Mouse (Mus musculus) CH12.LX (cell line): ENCODE measurements around the gene Bsg. TPM values are rescaled to one million over a fixed set of nuclear protein-coding genes. Genes with fewer than 3 reads are reported as not detected.
A peak's percentile ranks its signal among the peaks of the same experiment; 100 is the strongest.

Experiments used
- DNase-seq: peaks from one replicate; pipeline ENCODE4 v3.0.0-alpha.2; 2013; ENCODE audit errors: extremely low read depth
- H3K27ac ChIP-seq: 2 replicates; pipeline ENCODE4 v1.5.1; 2012; ENCODE audit warnings: low read depth, mild to moderate bottlenecking, control low read depth, moderate library complexity; ENCODE audit not compliant: insufficient read depth
- H3K27me3 ChIP-seq: replicated peaks from 2 replicates; pipeline ENCODE3; 2012; ENCODE audit warnings: inconsistent platforms
- H3K36me3 ChIP-seq, 2 experiments: replicated peaks in 1 of 2; 2 replicates each; pipeline versions ENCODE3 to v1.6.1; 2012; ENCODE audit warnings: inconsistent platforms in 1 of 2, low read length in 1 of 2, mild to moderate bottlenecking in 1 of 2, mixed read lengths in 1 of 2, moderate library complexity in 1 of 2; ENCODE audit not compliant: control insufficient read depth in 1 of 2, insufficient read depth in 1 of 2
- H3K4me1 ChIP-seq, 2 experiments: 2 replicates each; pipeline ENCODE4 v1.6.1; 2012; ENCODE audit warnings: inconsistent platforms in 1 of 2, moderate library complexity in 1 of 2; ENCODE audit not compliant: insufficient read depth in 2 of 2, control insufficient read depth in 1 of 2
- H3K4me2 ChIP-seq: 2 replicates; pipeline ENCODE4 v1.6.1; 2012; ENCODE audit warnings: low read depth, mild to moderate bottlenecking, control low read depth; ENCODE audit not compliant: poor library complexity, insufficient read depth, severe bottlenecking
- H3K4me3 ChIP-seq, 3 experiments: fragments of 150-350 bp in 1 of 3; sonication (generic) in 1 of 3; replicated peaks in 1 of 3; 2 replicates each; pipeline versions ENCODE3 to v1.5.1; 2011 to 2012; ENCODE audit warnings: low read depth in 2 of 3, low read length in 2 of 3, mild to moderate bottlenecking in 2 of 3, moderate library complexity in 2 of 3, control low read depth in 1 of 3, improper control_type of control experiment in 1 of 3, inconsistent platforms in 1 of 3, mixed read lengths in 1 of 3; ENCODE audit not compliant: poor library complexity in 1 of 3
- H3K79me2 ChIP-seq: replicated peaks from 2 replicates; pipeline ENCODE4 v1.6.1; 2012; ENCODE audit warnings: mild to moderate bottlenecking, moderate library complexity; ENCODE audit not compliant: control insufficient read depth, poor library complexity, insufficient read depth, severe bottlenecking; ENCODE audit errors: extremely low read depth
- H3K9ac ChIP-seq: 2 replicates; pipeline ENCODE4 v1.6.1; 2012; ENCODE audit warnings: low read depth, mild to moderate bottlenecking, control low read depth, moderate library complexity; ENCODE audit not compliant: insufficient read depth
- H3K9me3 ChIP-seq: replicated peaks from 2 replicates; pipeline ENCODE3; 2012; ENCODE audit warnings: low read length, inconsistent platforms, mixed read lengths
- BHLHE40 ChIP-seq: IDR thresholded peaks from 2 replicates; pipeline ENCODE4 v1.6.1; 2011; ENCODE audit warnings: mild to moderate bottlenecking, low read depth, low read length, improper control_type of control experiment
- CTCF ChIP-seq, 2 experiments: IDR thresholded peaks in 1 of 2; conservative IDR thresholded peaks in 1 of 2; 2 replicates each; pipeline ENCODE4 v1.5.1; 2011 to 2012; ENCODE audit warnings: low read depth in 2 of 2, low read length in 2 of 2, improper control_type of control experiment in 1 of 2, inconsistent platforms in 1 of 2, mild to moderate bottlenecking in 1 of 2, moderate library complexity in 1 of 2
- ETS1 ChIP-seq: conservative IDR thresholded peaks from 2 replicates; pipeline ENCODE4 v1.6.1; 2012; ENCODE audit warnings: low read depth, mild to moderate bottlenecking, inconsistent platforms, low read length, improper control_type of control experiment, moderate library complexity
- GABPA ChIP-seq: IDR thresholded peaks from 2 replicates; pipeline ENCODE4 v1.6.1; 2012; ENCODE audit warnings: low read depth, low read length, improper control_type of control experiment, inconsistent platforms; ENCODE audit not compliant: insufficient replicate concordance
- HCFC1 ChIP-seq: IDR thresholded peaks from 2 replicates; pipeline ENCODE4 v1.6.1; 2012; ENCODE audit warnings: low read depth, mild to moderate bottlenecking, inconsistent platforms, low read length, improper control_type of control experiment
- IRF4 ChIP-seq: IDR thresholded peaks from 2 replicates; pipeline ENCODE4 v1.6.1; 2014; ENCODE audit warnings: low read depth, mild to moderate bottlenecking, inconsistent platforms, low read length, improper control_type of control experiment
- JUND ChIP-seq: conservative IDR thresholded peaks from 2 replicates; pipeline ENCODE4 v1.6.1; 2011; ENCODE audit warnings: low read depth, low read length, improper control_type of control experiment
- KAT2A ChIP-seq: IDR thresholded peaks from 2 replicates; pipeline ENCODE4 v1.6.1; 2012; ENCODE audit warnings: low read length, improper control_type of control experiment, inconsistent platforms; ENCODE audit not compliant: insufficient replicate concordance
- MAX ChIP-seq: IDR thresholded peaks from 2 replicates; pipeline ENCODE4 v1.6.1; 2011; ENCODE audit warnings: low read length, improper control_type of control experiment
- MAZ ChIP-seq: IDR thresholded peaks from 2 replicates; pipeline ENCODE4 v1.6.1; 2012; ENCODE audit warnings: low read depth, mild to moderate bottlenecking, inconsistent platforms, low read length, improper control_type of control experiment, moderate library complexity
- MEF2A ChIP-seq: IDR thresholded peaks from 2 replicates; pipeline ENCODE4 v1.6.1; 2014; ENCODE audit warnings: low read depth, mild to moderate bottlenecking, inconsistent platforms, low read length, improper control_type of control experiment, borderline replicate concordance
- MXI1 ChIP-seq: IDR thresholded peaks from 2 replicates; pipeline ENCODE4 v1.6.1; 2011; ENCODE audit warnings: mild to moderate bottlenecking, low read depth, low read length, improper control_type of control experiment
- MYC ChIP-seq: IDR thresholded peaks from 2 replicates; pipeline ENCODE4 v1.6.1; 2011; ENCODE audit warnings: low read depth, mild to moderate bottlenecking, improper control_type of control experiment, low read length
- NELFE ChIP-seq: IDR thresholded peaks from 2 replicates; pipeline ENCODE4 v1.6.1; 2011; ENCODE audit warnings: low read depth, low read length, improper control_type of control experiment
- NRF1 ChIP-seq: IDR thresholded peaks from 2 replicates; pipeline ENCODE4 v1.6.1; 2014; ENCODE audit warnings: low read depth, mild to moderate bottlenecking, inconsistent platforms, low read length, improper control_type of control experiment, moderate library complexity
- PAX5 ChIP-seq: IDR thresholded peaks from 2 replicates; pipeline ENCODE4 v1.6.1; 2012; ENCODE audit warnings: low read length, inconsistent platforms, mixed read lengths
- POLR2A ChIP-seq: IDR thresholded peaks from 2 replicates; pipeline ENCODE4 v1.6.1; 2011; ENCODE audit warnings: low read depth, mild to moderate bottlenecking, improper control_type of control experiment, low read length
- POLR2AphosphoS2 ChIP-seq: IDR thresholded peaks from 2 replicates; pipeline ENCODE4 v1.6.1; 2011; ENCODE audit warnings: low read depth, low read length, improper control_type of control experiment
- RAD21 ChIP-seq: IDR thresholded peaks from 2 replicates; pipeline ENCODE4 v1.6.1; 2011; ENCODE audit warnings: low read depth, mild to moderate bottlenecking, low read length, improper control_type of control experiment, moderate library complexity
- SMC3 ChIP-seq: IDR thresholded peaks from 2 replicates; pipeline ENCODE4 v1.6.1; 2011; ENCODE audit warnings: low read depth, low read length, improper control_type of control experiment
- UBTF ChIP-seq: IDR thresholded peaks from 2 replicates; pipeline ENCODE4 v1.6.1; 2012; ENCODE audit warnings: low read depth, mild to moderate bottlenecking, inconsistent platforms, low read length, improper control_type of control experiment, moderate library complexity
- USF1 ChIP-seq: IDR thresholded peaks from 2 replicates; pipeline ENCODE4 v1.6.1; 2014; ENCODE audit warnings: low read depth, mild to moderate bottlenecking, inconsistent platforms, low read length, improper control_type of control experiment
- USF2 ChIP-seq: conservative IDR thresholded peaks from 2 replicates; pipeline ENCODE4 v1.6.1; 2011; ENCODE audit warnings: low read depth, low read length, improper control_type of control experiment
- dilution Hi-C: fragments of 300-500 bp; cut with MboI; formaldehyde crosslinking; loops from 2 replicates; pipeline ENCODE4 v1.14.3; 2020; ENCODE audit warnings: low sequenced_read_pairs; ENCODE audit not compliant: extremely low pct_unique_long_range_greater_than_20kb, extremely low pct_ligation_motif_present
- in situ Hi-C: fragments of 300-500 bp; cut with MboI; formaldehyde crosslinking; loops from 3 replicates; pipeline ENCODE4 v1.14.3; 2019; ENCODE audit warnings: low sequenced_read_pairs, low pct_ligation_motif_present, low pct_unique_long_range_greater_than_20kb, mixed read lengths
- polyA plus RNA-seq: library from polyadenylated mRNA; unstranded; fragments of >175 nt; gene quantifications from 2 replicates; pipeline ENCODE4 v1.2.1, GENCODE M21; 2012; ENCODE audit warnings: low read depth; ENCODE audit not compliant: insufficient read length
- total RNA-seq, 2 experiments: library from RNA; depleted of rRNA; stranded (reverse); fragments of 300-350 nt in 1 of 2; fragments of >200 nt in 1 of 2; gene quantifications; 2 replicates each; pipeline ENCODE4 v1.2.3; 2012 to 2014

The Bsg gene
- total and polyA plus RNA-seq, 3 experiments, result 360 to 710 (median 421) TPM

DNA sequence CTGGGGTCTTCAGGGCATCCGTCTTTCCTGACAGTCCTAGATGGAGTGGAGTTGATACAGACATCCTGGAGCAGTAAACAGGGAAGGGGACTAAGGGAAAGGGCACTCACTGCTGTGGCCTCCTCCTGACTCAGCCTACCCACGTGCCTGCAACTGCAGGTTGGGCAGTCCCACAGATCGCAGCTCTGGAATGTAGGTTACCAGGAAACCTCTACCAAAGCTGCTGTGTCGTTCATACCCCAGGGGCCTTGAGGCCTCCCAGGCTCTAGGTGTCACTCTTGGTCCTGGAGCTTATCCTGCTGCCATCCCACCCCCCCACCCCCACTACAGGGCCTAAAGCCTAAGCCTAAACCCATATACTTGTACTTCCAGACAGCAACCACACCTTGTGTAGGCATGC is 3.5 kb downstream of the Bsg start:
- Histone ChIP-seq H3K36me3 (peaks cover 39 to 69% of the 10 kb centered on the region in 2 experiments), H3K4me3 (no peak overlapping the region), H3K9me3 (no peaks in the 10 kb centered on the region), H3K9ac (no peak overlapping the region), H3K4me2 (no peak overlapping the region), H3K27me3 (no peaks in the 10 kb centered on the region), H3K79me2 (peaks cover 46% of the 10 kb centered on the region), H3K27ac (no peak overlapping the region), H3K4me1 (peaks cover 21 to 36% of the 10 kb centered on the region in 2 experiments)
- dilution Hi-C loops, result no loop called here
- TF ChIP-seq POLR2A (no peak), MAX (no peak), MXI1 (no peak), PAX5 (no peak), ETS1 (no peak), IRF4 (no peak), CTCF (conservative IDR thresholded peaks at IDR 0.05 in 1 of 2, IDR thresholded peaks at IDR 0.05 in 1 of 2; ENCODE audit: low read depth in 2 of 2, low read length in 2 of 2) (0 out of 4 replicates have a peak, but pooled peaks of 1 of the 2 experiments have one; percentile 13), USF2 (no peak), NELFE (no peak)
- no peak for DNase-seq
- in situ Hi-C loops, result no loop called here

- H3K27me3 ChIP-seq, result no peaks in the 10 kb centered on the region
- H3K4me3 ChIP-seq, result no peak overlapping the region
- no peak overlapping the region for H3K27ac ChIP-seq
- no peaks in the 10 kb centered on the region for H3K9me3 ChIP-seq
- peaks cover 39 to 69% of the 10 kb centered on the region in 2 experiments for H3K36me3 ChIP-seq
- no peak overlapping the region for H3K4me2 ChIP-seq
- peaks cover 21 to 35% of the 10 kb centered on the region in 2 experiments for H3K4me1 ChIP-seq
- dilution Hi-C loops, result no loop called here
- in situ Hi-C loops, result no loop called here
- peaks cover 46% of the 10 kb centered on the region for H3K79me2 ChIP-seq
- no peak for TF ChIP-seq USF1
- TF ChIP-seq BHLHE40, result no peak
- TF ChIP-seq KAT2A, result no peak
- TF ChIP-seq GABPA, result no peak
- no peak for TF ChIP-seq MEF2A
- no peak for TF ChIP-seq UBTF
- TF ChIP-seq RAD21, result no peak
- TF ChIP-seq ETS1, result no peak
- no peak for TF ChIP-seq NRF1
- no peak for TF ChIP-seq JUND
- no peak for TF ChIP-seq POLR2AphosphoS2
- TF ChIP-seq SMC3, result no peak
- TF ChIP-seq HCFC1, result no peak
- no peak for TF ChIP-seq CTCF (conservative IDR thresholded peaks at IDR 0.05 in 1 of 2, IDR thresholded peaks at IDR 0.05 in 1 of 2; ENCODE audit: low read depth in 2 of 2, low read length in 2 of 2)
- TF ChIP-seq MAZ, result no peak
- TF ChIP-seq MYC, result no peak
- H3K9ac ChIP-seq, result no peak overlapping the region
- DNase-seq, result no peak
These were observed 4.4 kb downstream of the Bsg start for GRCm38 (mm10) chr10:79708668-79709067.
